Mouse (Mus musculus) adrenal gland, postnatal 36 days (tissue): ENCODE measurements around the gene Sympk. TPM values are rescaled to one million over a fixed set of nuclear protein-coding genes. Genes with fewer than 3 reads are reported as not detected.

ENCODE experiments used
- DNase-seq, 2 experiments: peaks; one replicate each; pipeline ENCODE4 v3.0.0; 2021; ENCODE audit warnings: mixed read lengths in 1 of 2
- total RNA-seq, 2 experiments: library from RNA; stranded (reverse); gene quantifications; 2 replicates each; pipeline ENCODE4 v1.2.3; 2021

Gene Sympk
- total RNA-seq, 2 experiments from 2014 or later, result 88.7 to 102 TPM

DNA sequence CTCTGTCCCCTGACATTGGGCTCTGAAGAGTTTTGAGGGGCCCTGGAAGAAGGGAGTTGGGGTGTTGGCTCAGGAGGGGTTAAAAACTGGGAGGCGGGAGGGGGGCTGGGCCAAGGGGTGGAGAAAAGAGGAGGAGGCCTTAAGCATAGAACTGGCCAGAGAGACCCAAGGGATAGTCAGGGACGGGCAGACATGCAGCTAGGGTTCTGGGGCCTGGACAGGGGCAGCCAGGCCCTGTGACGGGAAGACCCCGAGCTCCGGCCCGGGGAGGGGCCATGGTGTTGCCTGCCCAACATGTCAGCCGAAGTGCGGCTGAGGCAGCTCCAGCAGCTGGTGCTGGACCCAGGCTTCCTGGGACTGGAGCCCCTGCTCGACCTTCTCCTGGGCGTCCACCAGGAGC is 59.5 kb downstream of the Sympk start, which contains the start of gene Dmpk:
Gene Dmpk, plus strand, starts transcription at position 149 of the 400 bp plus-strand sequence.
- DNase-seq, result peak; percentile 67 to 80

DNA sequence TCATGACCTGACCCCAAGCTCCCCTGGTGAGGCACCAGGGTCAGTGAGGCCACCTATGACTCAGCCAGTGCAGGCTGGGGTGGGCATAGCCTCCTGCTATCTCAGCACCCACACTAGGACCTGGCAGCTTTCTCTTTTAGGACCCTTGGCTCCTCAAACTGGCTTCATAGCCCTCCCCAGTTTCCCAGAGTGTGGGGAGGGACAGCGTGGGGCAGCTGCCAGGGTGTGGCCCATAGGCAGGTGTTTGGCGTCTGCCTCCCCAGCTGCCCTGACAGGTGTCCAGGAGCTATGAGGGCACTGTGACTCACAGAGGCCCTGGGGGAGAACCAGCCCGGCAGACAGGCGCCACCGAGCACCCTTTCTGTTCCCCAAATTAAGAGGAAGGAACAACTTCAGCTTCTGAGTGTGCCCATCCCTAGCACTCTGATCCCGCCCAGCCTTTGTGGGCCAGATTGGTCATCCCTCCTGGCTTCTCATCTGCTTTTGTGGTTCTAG is 60.1 kb downstream of the Sympk start:
- DNase-seq, result peak; percentile 61 to 62

DNA sequence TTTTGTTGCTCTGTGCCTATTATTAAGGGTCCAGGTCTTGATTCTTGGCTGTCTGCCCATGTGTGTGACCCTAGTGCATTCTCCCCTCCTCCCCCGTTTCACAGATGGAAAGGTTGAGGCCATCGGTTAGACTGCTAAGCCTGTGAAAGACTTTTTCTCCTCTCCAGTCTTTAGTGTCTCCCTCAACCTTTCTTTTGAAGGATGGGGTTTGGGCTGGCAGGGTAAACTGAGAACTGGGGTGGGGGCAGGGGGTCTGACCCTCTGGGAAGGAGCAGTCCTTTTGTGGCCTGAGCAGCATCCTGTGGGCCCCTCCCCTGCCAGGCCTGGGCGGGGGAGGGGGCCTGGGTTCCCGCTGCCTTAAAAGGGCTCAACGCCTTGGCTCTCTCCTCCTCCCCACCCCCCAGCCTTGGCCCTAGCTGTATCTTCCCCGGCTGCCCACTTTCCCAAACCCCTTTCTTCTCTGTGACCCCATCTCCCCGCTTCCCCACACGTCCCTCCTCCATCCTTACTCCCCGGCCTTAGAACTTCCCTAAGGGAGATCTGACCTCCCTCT is 60.8 kb downstream of the Sympk start:
- DNase-seq, result peak in 1 of 2 experiments; percentile 55

DNA sequence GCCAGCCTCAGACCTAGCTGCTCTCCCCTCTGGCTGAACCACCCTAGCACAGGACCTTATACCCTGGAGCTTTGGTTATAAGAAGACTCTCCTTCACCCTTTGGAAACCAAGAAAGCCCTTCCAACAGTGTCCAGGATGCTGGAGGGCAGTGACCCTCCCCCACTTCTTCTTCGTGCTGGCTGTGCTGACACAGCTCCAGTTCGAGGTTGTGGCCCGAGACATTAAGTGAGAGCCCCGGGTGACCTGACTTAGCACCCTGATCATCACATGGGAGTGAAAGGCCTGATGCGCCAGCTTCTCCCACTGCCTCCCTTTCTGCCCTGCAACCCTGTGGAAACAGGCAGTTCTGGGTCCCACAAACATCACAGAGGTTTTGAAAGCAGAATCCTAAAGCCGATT is 61.3 kb downstream of the Sympk start:
- no peak for DNase-seq

DNA sequence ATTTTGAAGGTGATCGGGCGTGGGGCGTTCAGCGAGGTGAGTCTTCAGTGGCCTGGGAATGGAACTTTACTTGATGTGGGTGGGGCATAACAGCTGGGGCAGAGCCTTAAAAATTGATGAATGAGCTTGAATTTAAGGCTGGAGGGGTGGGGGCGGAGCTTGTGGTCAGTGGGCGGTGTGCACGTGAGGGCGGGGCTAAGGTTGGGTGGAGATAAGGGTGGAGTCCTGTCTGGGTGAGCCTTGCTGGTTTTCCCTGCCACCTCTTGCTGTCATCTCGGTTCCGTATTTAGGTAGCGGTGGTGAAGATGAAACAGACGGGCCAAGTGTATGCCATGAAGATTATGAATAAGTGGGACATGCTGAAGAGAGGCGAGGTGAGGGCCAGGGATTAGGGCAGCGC is 61.9 kb downstream of the Sympk start:
- peak; percentile 87 to 89 for DNase-seq

DNA sequence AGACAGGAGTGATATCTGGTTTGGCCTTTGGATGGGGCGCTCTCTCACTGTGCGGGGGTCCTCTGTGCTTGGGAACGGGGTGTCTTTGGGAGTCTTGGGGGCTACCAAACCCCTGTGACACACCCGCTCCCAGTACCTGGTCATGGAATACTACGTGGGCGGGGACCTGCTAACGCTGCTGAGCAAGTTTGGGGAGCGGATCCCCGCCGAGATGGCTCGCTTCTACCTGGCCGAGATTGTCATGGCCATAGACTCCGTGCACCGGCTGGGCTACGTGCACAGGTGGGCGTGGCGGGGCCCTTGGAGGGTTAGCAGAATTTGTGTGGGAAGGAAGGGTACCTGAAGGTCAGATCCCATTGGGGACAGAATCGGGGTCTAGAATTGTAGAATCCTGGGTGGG is 62.6 kb downstream of the Sympk start:
- no peak for DNase-seq

DNA sequence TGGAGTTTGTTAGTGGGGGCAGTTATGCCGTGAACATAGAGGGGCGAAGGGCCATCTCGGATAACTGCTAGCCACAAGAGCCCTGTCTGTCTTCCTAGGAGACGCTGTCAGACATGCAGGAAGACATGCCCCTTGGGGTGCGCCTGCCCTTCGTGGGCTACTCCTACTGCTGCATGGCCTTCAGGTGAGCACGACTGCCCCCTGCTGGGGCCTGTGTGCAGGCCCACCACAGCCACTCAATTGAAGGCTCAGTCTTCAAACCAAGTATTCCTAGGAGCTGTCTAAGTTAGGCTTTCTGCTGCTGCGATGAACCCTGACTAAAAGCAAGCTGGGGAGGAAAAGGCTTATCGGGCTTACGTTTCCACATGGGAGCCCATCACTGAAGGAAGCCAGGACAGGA is 64.6 kb downstream of the Sympk start:
- peak; percentile 66 to 85 for DNase-seq

DNA sequence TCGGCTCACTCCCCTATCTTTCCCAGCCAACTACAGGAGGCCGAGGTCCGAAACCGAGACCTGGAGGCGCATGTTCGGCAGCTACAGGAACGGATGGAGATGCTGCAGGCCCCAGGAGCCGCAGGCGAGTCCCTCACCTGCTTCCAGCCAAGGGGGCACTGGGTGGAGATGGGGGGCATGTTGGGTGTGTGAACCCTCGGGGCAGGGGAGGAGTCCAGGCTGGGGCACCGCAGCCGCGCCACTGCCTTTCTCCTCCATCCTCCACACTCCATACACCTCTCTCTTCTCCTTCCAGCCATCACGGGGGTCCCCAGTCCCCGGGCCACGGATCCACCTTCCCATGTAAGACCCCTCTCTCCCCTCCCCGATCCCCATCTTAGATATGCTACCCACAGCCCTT is 67.7 kb downstream of the Sympk start:
- no peak for DNase-seq

DNA sequence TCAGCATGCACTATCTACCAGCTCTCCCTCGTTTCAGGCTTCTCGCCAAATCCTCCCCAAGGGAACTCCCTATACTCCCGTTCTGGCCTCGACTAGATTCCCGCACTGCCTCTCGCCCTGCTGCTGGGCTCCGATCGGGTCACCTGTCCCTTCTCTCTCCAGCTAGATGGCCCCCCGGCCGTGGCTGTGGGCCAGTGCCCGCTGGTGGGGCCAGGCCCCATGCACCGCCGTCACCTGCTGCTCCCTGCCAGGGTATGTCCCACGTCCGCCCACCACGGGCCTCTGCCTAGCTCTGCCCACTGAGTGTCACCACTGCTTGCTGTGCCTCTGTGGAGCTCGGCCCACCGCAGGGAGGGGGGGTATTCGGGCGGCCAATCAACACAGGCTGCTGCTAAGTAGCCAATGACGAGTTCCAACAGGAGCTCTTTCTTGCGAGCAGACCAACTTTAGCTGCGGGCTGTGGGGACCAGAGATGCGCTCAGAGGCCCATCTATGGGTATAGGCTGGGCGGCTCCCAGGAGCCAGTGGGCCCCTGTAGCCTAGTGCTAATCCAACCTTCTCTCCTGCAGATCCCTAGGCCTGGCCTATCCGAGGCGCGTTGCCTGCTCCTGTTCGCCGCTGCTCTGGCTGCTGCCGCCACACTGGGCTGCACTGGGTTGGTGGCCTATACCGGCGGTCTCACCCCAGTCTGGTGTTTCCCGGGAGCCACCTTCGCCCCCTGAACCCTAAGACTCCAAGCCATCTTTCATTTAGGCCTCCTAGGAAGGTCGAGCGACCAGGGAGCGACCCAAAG is 68.4 kb downstream of the Sympk start:
- DNase-seq, result peak; percentile 71 to 78

DNA sequence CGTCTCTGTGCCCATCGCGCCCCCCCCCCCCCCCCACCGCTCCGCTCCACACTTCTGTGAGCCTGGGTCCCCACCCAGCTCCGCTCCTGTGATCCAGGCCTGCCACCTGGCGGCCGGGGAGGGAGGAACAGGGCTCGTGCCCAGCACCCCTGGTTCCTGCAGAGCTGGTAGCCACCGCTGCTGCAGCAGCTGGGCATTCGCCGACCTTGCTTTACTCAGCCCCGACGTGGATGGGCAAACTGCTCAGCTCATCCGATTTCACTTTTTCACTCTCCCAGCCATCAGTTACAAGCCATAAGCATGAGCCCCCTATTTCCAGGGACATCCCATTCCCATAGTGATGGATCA is 69.0 kb downstream of the Sympk start:
- peak; percentile 92 to 94 for DNase-seq

DNA sequence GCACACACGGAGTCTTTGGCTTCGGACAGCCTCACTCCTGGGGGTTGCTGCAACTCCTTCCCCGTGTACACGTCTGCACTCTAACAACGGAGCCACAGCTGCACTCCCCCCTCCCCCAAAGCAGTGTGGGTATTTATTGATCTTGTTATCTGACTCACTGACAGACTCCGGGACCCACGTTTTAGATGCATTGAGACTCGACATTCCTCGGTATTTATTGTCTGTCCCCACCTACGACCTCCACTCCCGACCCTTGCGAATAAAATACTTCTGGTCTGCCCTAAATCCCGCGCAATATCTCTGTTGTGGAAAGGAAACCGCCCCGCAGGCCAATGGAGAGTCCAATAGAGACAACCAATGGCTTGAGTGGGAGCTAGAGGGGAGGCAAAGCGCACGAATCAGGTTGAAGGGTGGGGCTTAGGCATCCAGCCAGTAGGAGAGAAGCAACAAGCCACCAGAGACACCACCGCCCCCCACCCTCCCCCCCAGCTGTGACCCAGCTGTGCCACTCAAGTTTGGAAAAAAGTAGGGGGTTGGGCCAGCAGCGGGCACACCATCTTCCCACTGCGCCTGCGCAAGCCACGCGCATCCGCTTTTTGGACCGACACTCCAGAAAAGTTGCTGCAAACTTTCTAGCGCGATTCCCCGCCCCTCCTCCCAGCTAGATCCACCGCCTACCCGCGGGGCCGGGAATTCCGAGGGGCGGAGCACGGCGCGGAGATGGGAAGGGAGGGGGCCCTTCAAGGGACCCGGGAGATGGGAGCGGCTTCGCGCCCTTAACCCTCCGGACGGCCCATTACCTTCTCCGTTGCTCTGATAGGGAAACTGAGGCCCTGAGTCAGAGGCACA is 69.6 kb downstream of the Sympk start:
- DNase-seq, result peak; percentile 99

DNA sequence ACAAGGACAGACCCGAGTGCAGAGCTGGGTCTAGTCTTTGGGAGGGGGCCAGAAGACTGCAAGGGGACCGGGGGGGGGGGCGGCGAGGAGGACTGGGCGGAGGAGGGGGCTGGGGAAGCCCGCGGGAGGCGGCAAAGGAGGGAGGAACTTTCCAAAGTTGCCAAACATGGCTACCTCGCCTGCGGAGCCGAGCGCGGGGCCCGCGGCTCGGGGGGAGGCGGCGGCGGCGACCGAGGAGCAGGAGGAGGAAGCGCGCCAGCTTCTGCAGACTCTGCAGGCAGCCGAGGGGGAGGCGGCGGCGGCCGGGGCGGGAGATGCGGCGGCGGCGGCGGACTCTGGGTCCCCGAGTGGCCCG is 70.3 kb downstream of the Sympk start, which contains the start of gene Six5:
Gene Six5, plus strand, starts transcription at position 124 of the 355 bp plus-strand sequence.
- DNase-seq, result peak; percentile 64 to 74

DNA sequence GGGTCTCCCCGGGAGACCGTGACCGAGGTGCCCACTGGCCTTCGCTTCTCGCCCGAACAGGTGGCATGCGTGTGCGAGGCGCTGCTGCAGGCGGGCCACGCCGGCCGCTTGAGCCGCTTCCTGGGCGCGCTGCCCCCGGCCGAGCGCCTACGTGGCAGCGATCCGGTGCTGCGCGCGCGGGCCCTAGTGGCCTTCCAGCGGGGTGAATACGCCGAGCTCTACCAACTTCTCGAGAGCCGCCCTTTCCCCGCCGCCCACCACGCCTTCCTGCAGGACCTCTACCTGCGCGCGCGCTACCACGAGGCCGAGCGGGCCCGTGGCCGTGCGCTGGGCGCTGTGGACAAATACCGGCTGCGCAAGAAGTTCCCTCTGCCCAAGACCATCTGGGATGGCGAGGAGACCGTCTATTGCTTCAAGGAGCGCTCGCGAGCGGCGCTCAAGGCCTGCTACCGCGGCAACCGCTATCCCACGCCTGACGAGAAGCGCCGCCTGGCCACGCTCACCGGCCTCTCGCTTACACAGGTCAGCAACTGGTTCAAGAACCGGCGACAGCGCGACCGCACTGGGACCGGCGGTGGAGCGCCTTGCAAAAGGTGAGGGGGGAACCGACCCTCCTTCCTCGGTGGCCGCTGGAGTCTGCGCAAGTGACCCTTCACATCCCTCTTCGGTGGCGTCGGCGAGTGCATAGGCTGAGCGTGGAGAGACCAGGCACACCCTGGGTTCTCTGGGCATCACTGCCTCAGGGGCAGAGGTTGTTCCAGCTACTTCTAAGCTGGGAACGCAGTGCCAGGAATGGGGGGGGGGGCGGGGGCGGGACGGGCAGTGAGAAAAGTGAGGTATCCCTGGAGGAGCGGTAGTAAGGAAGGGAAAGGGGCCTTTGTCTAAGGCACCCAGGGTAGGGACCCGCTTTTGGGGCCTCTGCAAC is 70.9 kb downstream of the Sympk start:
- DNase-seq, result peak; percentile 67 to 77

DNA sequence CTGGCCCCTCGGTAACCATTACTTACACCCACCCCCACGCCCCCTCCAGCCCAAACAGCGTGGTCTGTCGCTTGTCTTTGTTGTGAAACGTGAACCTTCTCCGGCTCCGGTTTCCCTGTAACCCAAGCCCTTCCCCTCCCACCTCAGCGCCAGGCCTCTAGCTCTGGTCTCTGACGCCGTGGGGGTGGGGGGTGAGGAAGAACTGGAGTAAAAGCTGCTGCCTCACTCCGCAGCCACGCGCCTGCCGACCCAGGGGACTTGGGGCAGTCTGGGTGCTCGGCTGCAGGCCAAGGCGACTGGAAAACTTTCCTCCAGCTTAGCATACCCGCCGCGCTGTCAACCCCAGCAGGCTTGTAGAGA is 71.6 kb downstream of the Sympk start:
- peak; percentile 76 to 91 for DNase-seq

DNA sequence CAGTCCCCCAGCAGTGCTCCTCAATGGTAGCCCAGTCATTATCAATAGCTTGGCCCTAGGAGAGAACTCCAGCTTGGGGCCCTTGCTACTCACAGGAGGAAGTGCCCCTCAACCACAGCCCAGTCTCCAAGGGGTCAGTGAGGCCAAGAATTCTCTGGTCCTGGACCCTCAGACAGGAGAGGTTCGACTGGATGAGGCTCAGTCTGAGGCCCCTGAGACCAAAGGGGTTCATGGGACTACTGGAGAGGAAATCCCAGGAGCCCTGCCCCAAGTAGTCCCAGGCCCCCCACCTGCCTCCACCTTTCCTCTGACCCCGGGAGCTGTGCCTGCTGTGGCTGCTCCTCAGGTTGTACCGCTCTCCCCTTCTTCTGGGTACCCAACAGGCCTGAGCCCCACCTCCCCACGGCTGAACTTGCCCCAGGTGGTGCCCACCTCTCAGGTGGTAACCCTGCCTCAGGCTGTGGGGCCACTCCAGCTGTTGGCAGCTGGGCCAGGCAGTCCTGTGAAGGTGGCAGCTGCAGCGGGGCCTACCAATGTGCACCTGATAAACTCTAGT is 72.3 kb downstream of the Sympk start:
- no peak for DNase-seq

DNA sequence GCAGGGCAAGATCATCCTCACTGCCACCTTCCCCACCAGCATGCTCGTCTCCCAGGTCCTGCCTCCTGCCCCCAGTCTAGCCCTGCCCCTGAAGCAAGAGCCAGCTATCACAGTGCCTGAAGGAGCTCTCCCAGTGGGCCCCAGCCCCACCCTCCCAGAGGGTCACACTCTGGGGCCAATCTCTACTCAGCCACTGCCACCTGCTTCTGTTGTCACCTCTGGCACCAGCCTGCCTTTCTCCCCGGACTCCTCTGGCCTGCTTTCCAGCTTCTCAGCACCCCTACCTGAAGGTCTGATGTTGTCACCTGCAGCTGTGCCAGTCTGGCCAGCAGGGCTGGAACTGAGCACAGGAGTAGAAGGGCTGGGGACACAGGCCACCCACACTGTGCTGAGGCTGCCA is 73.0 kb downstream of the Sympk start:
- DNase-seq, result no peak

DNA sequence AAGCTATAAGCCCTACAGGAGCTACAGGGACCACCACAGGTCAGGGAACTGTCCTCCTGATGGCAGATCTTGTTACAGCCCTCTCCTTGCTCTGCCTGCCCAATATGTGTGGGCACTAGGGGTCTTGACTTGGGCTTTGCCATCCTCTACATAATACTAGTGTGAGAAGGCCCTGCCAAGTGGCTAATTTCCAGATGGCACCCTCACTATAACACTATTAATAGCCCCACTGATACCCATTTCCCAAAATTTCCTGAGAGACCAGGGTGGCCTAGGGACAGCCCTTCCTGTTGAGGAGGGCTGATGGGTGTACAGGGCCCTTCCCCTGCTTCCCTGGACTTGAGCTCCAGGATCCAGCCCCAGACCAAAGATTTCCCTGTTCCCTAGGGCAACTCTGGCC is 73.7 kb downstream of the Sympk start:
- DNase-seq, result no peak

DNA sequence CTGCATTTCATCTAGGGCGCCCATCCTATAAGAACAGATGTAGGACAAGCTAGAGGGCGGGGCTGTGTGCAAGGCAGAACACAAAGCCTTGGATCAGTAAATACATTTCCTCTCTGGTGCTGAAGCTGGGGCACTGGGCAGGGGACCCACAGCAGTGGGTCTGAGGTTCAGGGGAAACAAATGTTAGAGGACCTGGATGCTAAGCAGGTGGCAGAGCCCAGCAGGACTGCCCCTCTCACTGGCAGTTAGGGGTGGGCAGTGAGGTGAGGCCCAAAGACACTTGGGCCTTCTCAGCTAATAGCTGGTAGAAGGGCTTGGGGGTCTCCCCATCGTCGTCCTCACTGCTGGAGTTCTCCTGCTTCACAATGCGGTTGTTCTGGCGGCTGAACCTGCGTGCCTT is 74.6 kb downstream of the Sympk start:
- DNase-seq, result no peak

DNA sequence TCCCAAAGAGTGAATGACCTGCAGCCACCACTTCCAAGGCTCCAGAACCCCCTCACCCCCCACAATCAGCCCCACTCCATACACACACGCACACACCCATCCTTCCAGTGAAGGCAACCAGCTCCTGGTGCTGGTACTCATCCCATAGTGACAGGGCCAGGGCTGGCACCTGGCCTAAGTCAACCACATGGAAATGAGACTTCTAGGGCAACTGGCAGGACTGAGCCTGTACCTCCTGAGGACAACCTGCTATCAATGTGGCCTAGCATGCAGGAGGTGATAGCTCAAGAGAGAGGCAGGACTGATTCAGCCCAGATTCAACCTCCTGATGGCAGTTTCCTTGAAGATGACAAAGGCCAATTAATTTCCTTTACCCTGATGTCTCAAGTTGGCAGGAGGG is 76.1 kb downstream of the Sympk start:
- no peak for DNase-seq

DNA sequence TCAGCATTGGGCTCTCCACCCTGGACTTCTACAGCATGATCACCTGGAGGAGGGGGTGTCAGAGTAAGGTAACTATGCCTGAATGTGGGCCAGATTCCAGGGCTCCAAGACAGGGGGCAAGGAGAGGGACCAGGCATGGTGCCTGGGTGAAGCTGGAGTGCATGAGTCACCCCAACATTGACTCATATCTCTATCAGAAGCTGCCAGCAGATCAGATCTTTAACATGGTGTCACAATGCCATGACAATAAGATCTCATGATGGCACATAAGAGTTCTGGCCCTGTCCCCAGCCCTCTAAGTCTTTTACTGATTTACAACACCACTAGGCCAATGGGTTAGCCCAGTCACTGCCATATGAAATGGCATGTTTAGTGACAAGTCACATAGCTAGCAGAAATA is 79.6 kb downstream of the Sympk start:
- DNase-seq, result no peak
